Mouse (Mus musculus) layer of hippocampus, postnatal 36 days (tissue): ENCODE data around the gene Trappc12. TPM values are rescaled to one million over a fixed set of nuclear protein-coding genes. Genes with fewer than 3 reads are reported as not detected.

Experiments used
- DNase-seq, 2 experiments: peaks; one replicate each; pipeline ENCODE4 v3.0.0; 2022
- microRNA-seq, 2 experiments: library from miRNA; unstranded; fragments of <30 nt; microRNA quantifications; one replicate each; pipeline ENCODE4 v1.2.0; 2021
- total RNA-seq, 2 experiments: library from RNA; stranded (reverse); gene quantifications; 2 replicates each; pipeline ENCODE4 v1.2.3; 2021

Gene Trappc12
- total RNA-seq, 2 experiments from 2014 or later = 57.2 to 57.5 TPM

DNA sequence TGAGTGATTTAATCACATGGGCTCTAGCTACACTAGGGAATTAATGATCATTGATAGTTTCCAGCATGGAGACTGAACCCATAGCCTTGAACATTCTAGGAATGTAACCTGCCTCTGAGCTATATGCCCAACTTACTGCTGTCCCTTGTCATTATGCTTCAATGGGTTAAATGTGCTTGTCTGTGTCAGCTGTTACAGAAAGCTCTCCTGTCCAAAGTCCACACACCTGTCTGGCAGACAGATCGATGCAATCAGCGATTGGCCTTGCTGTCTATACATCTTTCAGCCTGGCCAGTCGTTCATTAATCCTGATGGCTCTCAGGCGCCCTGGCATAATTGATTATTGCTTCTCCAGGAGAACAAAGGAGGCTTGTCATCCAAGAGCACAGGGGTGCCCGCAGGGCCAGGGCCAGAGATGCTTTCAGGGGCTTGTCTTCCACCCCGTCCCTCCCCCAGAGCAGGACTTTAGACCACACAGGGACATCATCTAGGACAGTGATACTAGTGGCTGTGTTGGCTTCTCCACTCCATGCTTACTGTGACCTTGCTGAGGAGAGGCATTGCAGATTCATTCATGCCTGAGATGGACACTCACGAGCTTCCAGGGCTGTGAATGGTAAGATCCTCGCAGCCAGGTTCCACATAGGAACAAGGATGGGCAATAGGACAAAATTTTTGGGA is 63.9 kb downstream of the Trappc12 start:
- no peak for DNase-seq

DNA sequence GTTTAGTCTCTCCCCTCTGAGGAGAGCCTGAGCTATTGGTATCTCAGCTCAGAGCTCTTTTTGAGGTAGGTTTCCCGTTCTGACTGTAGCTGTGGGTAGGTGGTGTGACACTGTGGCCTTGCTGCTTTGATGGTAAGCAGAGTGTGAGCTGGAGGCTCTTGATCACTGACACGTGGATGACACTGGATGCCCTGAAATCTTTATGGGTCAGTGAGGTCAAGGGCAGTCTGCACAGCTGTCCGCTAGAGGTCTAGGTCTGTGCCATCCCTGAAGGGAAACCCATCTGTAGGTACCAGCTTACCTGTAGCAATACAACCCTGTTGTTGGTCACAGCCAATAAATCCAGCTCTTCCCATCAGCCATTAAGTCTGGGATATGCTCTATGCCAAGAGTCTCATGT is 64.5 kb downstream of the Trappc12 start:
- no peak for DNase-seq

DNA sequence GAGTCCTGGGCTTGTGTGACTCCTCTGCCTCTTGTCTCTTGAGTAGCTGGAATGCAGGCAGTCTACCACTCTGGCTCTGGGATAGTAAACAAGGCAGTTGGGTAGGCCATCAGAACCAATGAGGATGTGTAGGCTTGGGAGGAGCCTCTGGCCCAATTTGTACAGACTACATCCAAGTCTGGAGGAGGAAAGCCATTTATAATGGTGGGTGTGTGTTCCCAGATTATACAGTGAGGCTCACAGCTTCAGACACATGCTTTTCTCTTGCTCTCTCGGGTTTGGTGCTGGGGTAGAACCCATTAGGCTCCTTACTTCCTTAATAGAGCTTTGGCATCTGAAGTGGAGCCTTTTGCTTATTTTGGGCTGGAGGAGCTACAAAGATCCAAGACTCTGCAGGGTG is 65.6 kb downstream of the Trappc12 start:
- no peak for DNase-seq

DNA sequence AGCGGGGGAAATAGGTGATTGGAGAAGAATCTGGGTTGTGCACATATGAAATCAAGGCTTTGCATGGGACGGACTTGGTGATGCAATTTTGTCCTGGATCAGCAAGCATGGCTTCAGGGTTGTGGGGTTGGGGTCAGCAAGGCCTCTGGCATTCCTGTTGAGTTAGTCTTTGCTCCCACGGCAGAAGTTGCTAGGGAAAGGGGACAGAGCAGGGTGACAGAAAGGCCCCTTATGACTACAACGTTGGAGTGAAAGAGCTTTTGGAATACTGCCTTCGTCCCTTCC is 74.4 kb downstream of the Trappc12 start:
- DNase-seq = no peak

DNA sequence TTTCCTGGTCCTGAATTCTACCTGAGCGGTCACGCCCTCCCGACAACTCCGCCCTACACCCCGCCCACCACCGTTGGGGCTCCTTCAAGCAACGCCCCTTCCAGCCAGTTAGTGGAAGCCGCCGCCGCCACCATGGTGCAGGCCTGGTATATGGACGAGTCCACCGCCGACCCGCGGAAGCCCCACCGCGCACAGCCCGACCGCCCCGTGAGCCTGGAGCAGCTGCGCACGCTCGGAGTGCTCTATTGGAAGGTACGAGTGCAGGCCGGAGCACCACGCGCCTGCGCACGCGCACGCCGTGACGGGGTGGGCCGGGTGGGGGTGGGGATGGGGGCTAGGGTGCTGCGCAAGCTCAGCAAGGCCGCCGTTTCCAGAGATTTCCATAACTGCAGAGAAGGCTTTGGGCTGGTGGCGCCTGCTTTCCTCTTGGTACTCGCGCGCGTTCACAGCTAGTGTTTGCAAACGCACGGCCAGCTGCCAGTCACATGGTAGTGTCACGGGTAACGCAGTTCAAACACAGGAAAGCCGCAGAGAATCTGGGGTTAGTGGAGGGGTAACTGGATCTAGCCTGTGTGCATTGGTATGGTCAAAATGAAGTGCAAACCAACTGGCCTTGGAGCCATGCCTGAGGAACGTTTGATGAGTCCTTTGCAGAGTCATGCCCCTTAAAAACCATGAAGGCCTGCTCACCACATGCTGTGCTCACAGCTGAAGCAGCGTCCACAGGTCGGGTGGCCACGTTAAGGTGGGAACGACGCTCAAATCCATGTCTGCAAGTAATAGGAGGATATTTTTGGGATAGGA is 74.9 kb downstream of the Trappc12 start, which contains the start of gene Adi1:
Gene Adi1, plus strand, starts transcription at position 111 of the 804 bp plus-strand sequence.
- peak; percentile 84 for DNase-seq

DNA sequence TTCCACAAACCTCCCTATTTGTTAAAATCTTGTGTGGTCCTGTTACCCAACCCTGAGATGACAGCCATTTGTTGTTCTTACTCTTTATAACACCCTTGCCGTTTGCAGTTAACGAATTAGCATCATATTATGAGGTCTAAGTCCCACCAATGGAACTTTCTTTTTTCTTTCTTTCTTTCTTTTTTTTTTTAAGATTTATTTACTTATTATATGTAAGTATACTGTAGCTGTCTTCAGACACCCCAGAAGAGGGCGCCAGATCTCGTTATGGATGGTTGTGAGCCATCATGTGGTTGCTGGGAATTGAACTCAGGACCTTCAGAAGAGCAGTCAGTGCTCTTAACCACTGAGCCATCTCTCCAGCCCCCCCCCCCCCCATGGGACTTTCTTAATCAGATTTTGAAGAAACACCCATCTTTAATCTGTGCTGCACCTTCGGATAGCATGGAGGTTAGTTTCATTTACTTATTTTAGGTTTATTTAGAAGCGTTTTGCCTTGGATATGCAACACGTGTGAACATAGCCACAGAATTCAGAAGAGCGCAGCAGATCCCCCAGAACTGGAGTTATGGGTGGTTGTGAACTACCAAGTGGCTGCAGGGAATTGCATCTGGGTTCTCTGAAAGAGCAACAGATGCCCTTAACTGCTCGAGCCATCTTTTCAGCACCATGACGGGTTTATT is 76.1 kb downstream of the Trappc12 start:
- no peak for DNase-seq

DNA sequence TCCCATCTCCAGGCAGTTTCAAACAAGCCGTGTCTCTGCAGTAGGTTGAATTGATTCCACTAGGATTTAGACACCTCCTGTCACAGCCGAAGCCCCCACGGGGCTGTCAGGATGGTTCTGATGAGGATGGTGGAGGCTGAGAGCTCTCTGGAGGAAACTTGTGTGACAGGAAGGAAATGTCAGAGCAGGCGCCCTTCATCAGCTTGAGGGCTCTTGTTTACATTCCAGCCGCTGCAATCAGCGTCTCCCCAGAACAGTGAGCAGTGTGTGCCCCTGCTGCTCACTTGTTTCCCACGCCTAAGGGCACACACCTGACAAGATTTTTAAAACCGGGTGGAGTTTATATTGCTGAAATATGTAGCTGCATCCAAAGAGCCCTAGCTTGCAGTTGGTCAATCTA is 83.0 kb downstream of the Trappc12 start:
- no peak for DNase-seq

DNA sequence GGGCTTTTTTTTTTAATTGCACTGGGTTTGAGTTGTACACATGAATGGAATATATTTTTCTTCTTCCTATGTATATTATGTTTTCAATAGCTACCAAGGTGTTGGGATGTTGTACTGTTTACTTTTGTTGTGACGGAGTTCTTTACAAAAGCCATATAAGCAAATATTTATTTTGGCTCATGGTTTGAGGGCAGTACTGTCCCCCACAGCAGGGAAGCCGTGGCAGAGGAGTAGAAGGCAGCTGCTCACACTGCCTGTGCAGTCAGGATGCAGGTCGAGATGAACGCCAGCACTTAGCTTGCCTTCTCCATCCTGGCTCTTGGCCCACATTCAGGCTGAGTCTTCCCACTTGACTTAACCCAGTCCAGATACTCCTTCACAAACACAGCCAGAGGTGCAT is 83.5 kb downstream of the Trappc12 start:
- no peak for DNase-seq

DNA sequence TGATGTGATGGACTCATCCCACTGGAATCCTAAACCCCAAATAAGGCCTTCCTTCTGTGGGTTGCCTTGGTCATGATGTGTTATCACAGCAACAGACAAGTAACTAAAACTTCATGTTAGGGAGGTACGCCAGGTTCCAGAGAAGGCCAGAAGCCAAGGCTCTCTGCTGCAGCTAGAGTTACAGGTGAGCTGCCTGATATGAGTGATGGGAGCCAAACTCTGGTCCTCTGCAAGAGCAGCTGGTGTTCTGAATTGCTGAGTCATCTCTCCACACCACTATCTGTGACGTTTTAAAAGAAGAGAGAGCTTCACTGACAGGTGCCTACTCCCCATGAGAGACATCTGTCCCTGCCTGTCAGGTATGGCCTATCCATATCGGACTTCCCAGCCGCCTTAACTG is 87.6 kb downstream of the Trappc12 start:
- DNase-seq = no peak

DNA sequence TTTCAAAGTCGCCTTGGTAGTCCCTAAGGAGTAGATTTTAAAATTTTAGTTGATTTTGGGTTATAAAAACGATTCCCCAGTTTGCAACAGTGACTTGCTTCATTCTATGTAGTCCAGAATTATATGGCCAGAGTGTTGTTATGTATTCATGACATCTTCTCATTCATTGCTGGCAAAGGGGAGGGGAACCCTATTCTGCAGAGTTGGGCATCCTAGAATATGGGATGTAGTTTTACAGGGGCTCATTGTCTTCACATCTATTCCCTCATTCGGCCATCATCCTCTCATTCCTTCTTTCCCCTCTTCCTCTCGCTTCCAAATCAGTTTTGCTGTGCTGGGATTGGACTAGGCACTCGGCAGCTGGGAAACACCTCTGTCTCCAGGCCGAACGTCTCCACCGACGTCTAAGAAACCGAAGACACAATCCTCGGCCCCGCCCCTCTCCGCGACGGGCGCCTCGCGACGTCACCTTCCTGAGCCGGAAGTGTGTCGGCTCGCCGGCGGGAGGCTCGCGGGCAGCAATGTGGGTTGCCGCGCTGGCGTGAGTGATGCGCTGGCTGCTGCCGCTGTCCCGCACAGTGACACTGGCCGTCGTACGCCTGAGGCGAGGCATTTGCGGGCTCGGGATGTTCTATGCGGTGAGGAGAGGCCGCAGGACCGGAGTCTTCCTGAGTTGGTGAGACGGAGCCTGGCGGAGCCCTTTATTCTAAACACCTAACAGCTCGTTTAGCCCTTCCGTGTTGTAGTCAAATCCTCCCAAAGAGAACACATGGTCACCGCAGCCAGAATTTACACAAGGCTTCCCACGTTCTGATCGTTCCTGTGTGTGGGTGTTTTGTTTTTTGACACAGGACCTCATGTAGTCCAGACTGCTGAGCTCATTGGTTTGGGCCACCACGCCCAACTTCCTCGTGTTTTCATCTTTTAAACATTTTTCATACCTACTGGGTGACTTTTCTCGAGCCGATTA is 100.8 kb downstream of the Trappc12 start, which contains the start of gene Rnaseh1:
Gene Rnaseh1, plus strand, starts transcription at position 462 of the 970 bp plus-strand sequence.
- peak; percentile 88 to 91 for DNase-seq

Small RNA genes lying within 50 kb of the gene (microRNA-seq; reads per million reads assigned to microRNA genes)
- gene Mir6937 = 0 to 0.60 reads per million in 2 experiments

Other genes starting within 250 kb of the Trappc12 start
- under 1 TPM; 0.60 to 0.68 TPM for gene Dcdc2c, start 198.1 kb downstream of the Trappc12 start, total RNA-seq
- gene Allc, start 167.9 kb downstream of the Trappc12 start, total RNA-seq = under 1 TPM; 0.66 to 0.75 TPM
- gene Colec11, start 127.1 kb downstream of the Trappc12 start, total RNA-seq = under 1 TPM; 0.72 to 0.81 TPM
- gene Rps7, start 114.5 kb downstream of the Trappc12 start, total RNA-seq = 100 to 1,000 TPM; 282 to 298 TPM
- 10 to 100 TPM; 12.7 to 14.1 TPM for gene Rnaseh1, start 100.9 kb downstream of the Trappc12 start, total RNA-seq
- 10 to 100 TPM; 33.7 to 36.9 TPM for gene Adi1, start 75.2 kb downstream of the Trappc12 start, total RNA-seq
- 10 to 100 TPM; 47.5 to 54.1 TPM for gene Eipr1, start 1.3 kb upstream of the Trappc12 start, total RNA-seq